Mouse (Mus musculus) midbrain, embryonic 10.5 days (tissue): Measurements from ENCODE around the gene Tsr1. TPM values are rescaled to one million over a fixed set of nuclear protein-coding genes. Genes with fewer than 3 reads are reported as not detected.
A peak's percentile ranks its signal among the peaks of the same experiment; 100 is the strongest.

ENCODE experiments used
- DNase-seq: peaks from one replicate; pipeline ENCODE4 v3.0.0-alpha.2; 2017; ENCODE audit warnings: low spot score
- H3K27ac ChIP-seq: fragments of 300-500 bp; sonication (generic); replicated peaks from 2 replicates; pipeline ENCODE4 v1.5.1; 2016; ENCODE audit warnings: mild to moderate bottlenecking
- H3K27me3 ChIP-seq: fragments of 300-500 bp; sonication (generic); 2 replicates; pipeline ENCODE4 v1.6.1; 2016; ENCODE audit warnings: low read depth, mild to moderate bottlenecking; ENCODE audit not compliant: poor library complexity, severe bottlenecking
- H3K36me3 ChIP-seq: fragments of 300-500 bp; sonication (generic); 2 replicates; pipeline ENCODE4 v1.6.1; 2016; ENCODE audit warnings: mild to moderate bottlenecking, moderate library complexity
- H3K4me1 ChIP-seq: fragments of 300-500 bp; sonication (generic); 2 replicates; pipeline ENCODE4 v1.6.1; 2016
- H3K4me3 ChIP-seq: fragments of 300-500 bp; sonication (generic); 2 replicates; pipeline ENCODE4 v1.5.1; 2016; ENCODE audit warnings: mild to moderate bottlenecking, moderate library complexity
- H3K9me3 ChIP-seq: fragments of 300-500 bp; sonication (generic); replicated peaks from 2 replicates; pipeline ENCODE4 v1.6.1; 2016; ENCODE audit warnings: mild to moderate bottlenecking
- whole genome bisulfite sequencing: fragments of 180-500 bp; shearing (Covaris S2); methylation state at CpG from one replicate; pipeline ENCODE4 v1.1.7; 2016; 5-methylcytosine and 5-hydroxymethylcytosine counted together
- polyA plus RNA-seq: library from polyadenylated mRNA; unstranded; fragments of >200 nt; fragmentation: Nextera tagmentation; extraction: Ambion mirVana; gene quantifications from 2 replicates; pipeline ENCODE4 v1.2.1, GENCODE M21; 2016

Gene Tsr1
- polyA plus RNA-seq, 1 experiment from 2014 or later, result 49.7 TPM

- no peaks in the 10 kb centered on the region for H3K27me3 ChIP-seq
- no peak for DNase-seq
- no peaks in the 10 kb centered on the region for H3K9me3 ChIP-seq
- peaks cover 10% of the 10 kb centered on the region for H3K4me1 ChIP-seq
- 32% methylated on average over 12 of the region's 12 CpGs for WGBS
- H3K4me3 ChIP-seq, result no peak overlapping the region
- H3K36me3 ChIP-seq, result peaks cover 28% of the 10 kb centered on the region
- H3K27ac ChIP-seq, result no peak overlapping the region
Measured at GRCm38 (mm10) chr11:74870991-74871622, 26.8 kb upstream of the Tsr1 start.

GRCm38 (mm10) chr11:74874630-74875029 is 23.2 kb upstream of the Tsr1 start:
- DNase-seq, result no peak
- 64% methylated on average over 3 of the region's 3 CpGs for WGBS
- H3K4me3 ChIP-seq, result no peak overlapping the region
- no peaks in the 10 kb centered on the region for H3K27me3 ChIP-seq
- H3K36me3 ChIP-seq, result no peaks in the 10 kb centered on the region
- peaks cover 29% of the 10 kb centered on the region for H3K4me1 ChIP-seq
- H3K9me3 ChIP-seq, result no peaks in the 10 kb centered on the region
- no peak overlapping the region for H3K27ac ChIP-seq

- peak overlapping the region; percentile 64 for H3K27ac ChIP-seq
Measured at GRCm38 (mm10) chr11:74876801-74877200, 21.1 kb upstream of the Tsr1 start.

GRCm38 (mm10) chr11:74880999-74881398 is 16.9 kb upstream of the Tsr1 start:
- peaks cover 31% of the 10 kb centered on the region for H3K4me1 ChIP-seq
- WGBS, result 93% methylated on average over 9 of the region's 9 CpGs
- no peaks in the 10 kb centered on the region for H3K27me3 ChIP-seq
- no peak overlapping the region; the same call in 1 of the 2 replicates for H3K27ac ChIP-seq
- peaks cover 13% of the 10 kb centered on the region for H3K36me3 ChIP-seq
- no peaks in the 10 kb centered on the region for H3K9me3 ChIP-seq
- DNase-seq, result no peak
- no peak overlapping the region for H3K4me3 ChIP-seq

More at GRCm38 (mm10) chr11:74876801-74877200, 21.1 kb upstream of the Tsr1 start:
- Histone ChIP-seq H3K9me3 (no peaks in the 10 kb centered on the region), H3K4me1 (peaks cover 27% of the 10 kb centered on the region), H3K36me3 (no peaks in the 10 kb centered on the region), H3K27me3 (no peaks in the 10 kb centered on the region), H3K4me3 (peak overlapping the region; percentile 30)
- 2% methylated on average over 9 of the region's 9 CpGs for WGBS
- peak; percentile 67 for DNase-seq

- 81% methylated on average over 14 of the region's 14 CpGs for WGBS
- Histone ChIP-seq H3K27me3 (no peaks in the 10 kb centered on the region), H3K4me3 (no peak overlapping the region), H3K36me3 (peaks cover 13% of the 10 kb centered on the region), H3K9me3 (no peaks in the 10 kb centered on the region), H3K27ac (no peak overlapping the region), H3K4me1 (peaks cover 21% of the 10 kb centered on the region)
- no peak for DNase-seq
Measured at GRCm38 (mm10) chr11:74881979-74882378, 15.9 kb upstream of the Tsr1 start.

GRCm38 (mm10) chr11:74883098-74883497 is 14.8 kb upstream of the Tsr1 start:
- 96% methylated on average over 10 of the region's 10 CpGs for WGBS
- no peaks in the 10 kb centered on the region for H3K9me3 ChIP-seq
- peaks cover 11% of the 10 kb centered on the region for H3K4me1 ChIP-seq
- no peaks in the 10 kb centered on the region for H3K27me3 ChIP-seq
- no peak for DNase-seq
- H3K27ac ChIP-seq, result no peak overlapping the region
- peaks cover 13% of the 10 kb centered on the region for H3K36me3 ChIP-seq
- no peak overlapping the region for H3K4me3 ChIP-seq

GRCm38 (mm10) chr11:74894619-74895018 is 3.3 kb upstream of the Tsr1 start:
- no peak overlapping the region for H3K4me3 ChIP-seq
- WGBS, result 91% methylated on average over 4 of the region's 4 CpGs
- DNase-seq, result no peak
- no peaks in the 10 kb centered on the region for H3K9me3 ChIP-seq
- H3K4me1 ChIP-seq, result peaks cover 31% of the 10 kb centered on the region
- H3K27ac ChIP-seq, result no peak overlapping the region
- no peaks in the 10 kb centered on the region for H3K27me3 ChIP-seq
- peaks cover 14% of the 10 kb centered on the region for H3K36me3 ChIP-seq

GRCm38 (mm10) chr11:74895980-74896900 is 1.6 kb upstream of the Tsr1 start:
- peak overlapping the region; percentile 91 for H3K27ac ChIP-seq
- WGBS, result under 1% methylated on average over 54 of the region's 55 CpGs

GRCm38 (mm10) chr11:74896901-74897677 is 782 bp upstream of the Tsr1 start, which contains the start of gene Sgsm2:
TSS of gene Sgsm2 (minus strand) at chr11:74897060.
- 0% methylated on average over 74 of the region's 74 CpGs for WGBS
- Histone ChIP-seq H3K9me3 (no peaks in the 10 kb centered on the region), H3K27me3 (no peaks in the 10 kb centered on the region), H3K36me3 (peaks cover 31% of the 10 kb centered on the region), H3K27ac (peak within 1 kb of the TSS; percentile 91), H3K4me1 (peaks cover 31% of the 10 kb centered on the region), H3K4me3 (peak within 1 kb of the TSS; percentile 85)
- DNase-seq, result peak; percentile 89

More at GRCm38 (mm10) chr11:74895980-74896900, 1.6 kb upstream of the Tsr1 start:
- H3K9me3 ChIP-seq, result no peaks in the 10 kb centered on the region
- H3K4me3 ChIP-seq, result peak overlapping the region; percentile 85
- H3K4me1 ChIP-seq, result peaks cover 31% of the 10 kb centered on the region
- peaks cover 30% of the 10 kb centered on the region for H3K36me3 ChIP-seq
- no peaks in the 10 kb centered on the region for H3K27me3 ChIP-seq
- peak; percentile 71 for DNase-seq

GRCm38 (mm10) chr11:74898517-74898827 is 601 bp downstream of the Tsr1 start:
- no peaks in the 10 kb centered on the region for H3K9me3 ChIP-seq
- WGBS, result under 1% methylated on average over 7 of the region's 7 CpGs
- peaks cover 43% of the 10 kb centered on the region for H3K36me3 ChIP-seq
- H3K4me1 ChIP-seq, result peaks cover 31% of the 10 kb centered on the region
- peak overlapping the region; percentile 85 for H3K4me3 ChIP-seq
- no peaks in the 10 kb centered on the region for H3K27me3 ChIP-seq
- DNase-seq, result no peak
- H3K27ac ChIP-seq, result peak overlapping the region; percentile 91

GRCm38 (mm10) chr11:74901555-74901954 is 3.7 kb downstream of the Tsr1 start:
- 95% methylated on average over 6 of the region's 6 CpGs for WGBS
- no peak overlapping the region for H3K4me3 ChIP-seq
- H3K4me1 ChIP-seq, result peaks cover 22% of the 10 kb centered on the region
- H3K27me3 ChIP-seq, result no peaks in the 10 kb centered on the region
- no peaks in the 10 kb centered on the region for H3K9me3 ChIP-seq
- H3K36me3 ChIP-seq, result peaks cover 74% of the 10 kb centered on the region
- H3K27ac ChIP-seq, result no peak overlapping the region
- no peak for DNase-seq

- H3K4me3 ChIP-seq, result no peak overlapping the region
- no peaks in the 10 kb centered on the region for H3K27me3 ChIP-seq
- DNase-seq, result no peak
- peaks cover 82% of the 10 kb centered on the region for H3K36me3 ChIP-seq
- H3K4me1 ChIP-seq, result peaks cover 13% of the 10 kb centered on the region
- H3K9me3 ChIP-seq, result no peaks in the 10 kb centered on the region
- WGBS, result 92% methylated on average over 5 of the region's 5 CpGs
- H3K27ac ChIP-seq, result no peak overlapping the region
Measured at GRCm38 (mm10) chr11:74902416-74902815, 4.5 kb downstream of the Tsr1 start.
